Mouse (Mus musculus) liver, adult 2 months (tissue): Measurements from ENCODE around the gene Ptprk.

Experiments used
- CTCF ChIP-seq: fragments of 200-500 bp; IDR thresholded peaks from 2 replicates; pipeline ENCODE4 v1.5.1; 2011; ENCODE audit warnings: low read depth, low read length, control low read depth
- POLR2A ChIP-seq: fragments of 200-500 bp; IDR thresholded peaks from 2 replicates; pipeline ENCODE4 v1.6.1; 2011; ENCODE audit warnings: low read length, control low read depth; ENCODE audit not compliant: insufficient read depth; ENCODE audit errors: extremely low read depth

DNA sequence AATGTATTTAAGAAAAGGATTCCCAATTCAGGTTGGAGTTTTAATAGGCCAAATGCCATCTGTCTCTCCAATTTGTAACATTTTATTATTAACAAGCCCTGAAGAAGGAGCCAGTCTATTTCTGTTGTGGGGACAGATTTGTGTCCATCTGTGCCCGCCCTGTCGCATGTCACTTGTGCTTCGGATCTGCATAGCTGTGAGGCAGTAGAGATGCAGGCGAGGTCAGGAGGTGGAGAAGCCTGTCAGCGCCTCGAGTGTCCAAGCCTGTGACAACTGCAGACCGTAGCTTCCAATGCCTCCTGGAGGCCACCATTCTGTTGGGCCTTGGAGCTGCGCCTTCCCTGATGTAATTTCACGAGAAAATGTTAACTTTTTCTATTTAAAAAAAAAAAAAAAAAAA is 417.6 kb downstream of the Ptprk start:
- TF ChIP-seq CTCF: no peak
- no peak for TF ChIP-seq POLR2A
